Mouse (Mus musculus) brain, embryonic 14.5 days (tissue): Measurements from ENCODE around the gene Gas2l3.

Experiments
- CTCF ChIP-seq: fragments of 200-500 bp; IDR thresholded peaks from 2 replicates; pipeline ENCODE4 v1.5.1; 2012; ENCODE audit warnings: inconsistent platforms, mild to moderate bottlenecking, moderate library complexity, borderline replicate concordance; ENCODE audit not compliant: insufficient read depth, insufficient read length; ENCODE audit errors: extremely low read depth
- POLR2A ChIP-seq: fragments of 200-500 bp; IDR thresholded peaks from 2 replicates; pipeline ENCODE4 v1.6.1; 2012; ENCODE audit warnings: mild to moderate bottlenecking, inconsistent platforms, borderline replicate concordance; ENCODE audit not compliant: poor library complexity, insufficient read depth, insufficient read length, severe bottlenecking; ENCODE audit errors: extremely low read depth

DNA sequence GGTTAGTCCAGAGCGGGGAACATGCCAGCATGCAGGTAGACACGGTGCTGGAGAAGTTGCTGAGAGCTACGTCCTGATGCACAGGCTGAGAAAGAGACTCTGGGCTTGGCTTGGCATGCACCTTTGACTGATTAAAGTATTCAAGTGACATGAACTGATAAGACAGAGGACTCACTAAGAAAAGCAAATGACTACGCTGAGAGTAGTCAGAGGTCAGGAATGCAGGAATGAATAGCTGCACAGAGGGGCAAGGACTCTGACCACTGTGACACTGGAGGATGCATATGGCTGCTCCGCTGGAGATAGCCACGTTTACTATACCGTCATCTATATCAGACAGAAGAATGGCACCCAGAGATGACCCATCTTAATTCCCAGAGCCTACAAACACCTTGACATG is 4.4 kb downstream of the Gas2l3 start:
- TF ChIP-seq CTCF (no peak), POLR2A (no peak)
